Mouse (Mus musculus): ENCODE measurements around the gene Synpo2l. TPM values are rescaled to one million over a fixed set of nuclear protein-coding genes. Genes with fewer than 3 reads are reported as not detected.

Synpo2l gene
- 0.38 and 2.0 TPM in 2 replicates for polyA plus RNA-seq (2015; fragmentation: Nextera tagmentation; extraction: Ambion mirVana)

GRCm38 (mm10) chr14:20668154-20668810, at the start of gene Synpo2l:
TSS of gene Synpo2l (minus strand) at chr14:20668354.

DNA sequence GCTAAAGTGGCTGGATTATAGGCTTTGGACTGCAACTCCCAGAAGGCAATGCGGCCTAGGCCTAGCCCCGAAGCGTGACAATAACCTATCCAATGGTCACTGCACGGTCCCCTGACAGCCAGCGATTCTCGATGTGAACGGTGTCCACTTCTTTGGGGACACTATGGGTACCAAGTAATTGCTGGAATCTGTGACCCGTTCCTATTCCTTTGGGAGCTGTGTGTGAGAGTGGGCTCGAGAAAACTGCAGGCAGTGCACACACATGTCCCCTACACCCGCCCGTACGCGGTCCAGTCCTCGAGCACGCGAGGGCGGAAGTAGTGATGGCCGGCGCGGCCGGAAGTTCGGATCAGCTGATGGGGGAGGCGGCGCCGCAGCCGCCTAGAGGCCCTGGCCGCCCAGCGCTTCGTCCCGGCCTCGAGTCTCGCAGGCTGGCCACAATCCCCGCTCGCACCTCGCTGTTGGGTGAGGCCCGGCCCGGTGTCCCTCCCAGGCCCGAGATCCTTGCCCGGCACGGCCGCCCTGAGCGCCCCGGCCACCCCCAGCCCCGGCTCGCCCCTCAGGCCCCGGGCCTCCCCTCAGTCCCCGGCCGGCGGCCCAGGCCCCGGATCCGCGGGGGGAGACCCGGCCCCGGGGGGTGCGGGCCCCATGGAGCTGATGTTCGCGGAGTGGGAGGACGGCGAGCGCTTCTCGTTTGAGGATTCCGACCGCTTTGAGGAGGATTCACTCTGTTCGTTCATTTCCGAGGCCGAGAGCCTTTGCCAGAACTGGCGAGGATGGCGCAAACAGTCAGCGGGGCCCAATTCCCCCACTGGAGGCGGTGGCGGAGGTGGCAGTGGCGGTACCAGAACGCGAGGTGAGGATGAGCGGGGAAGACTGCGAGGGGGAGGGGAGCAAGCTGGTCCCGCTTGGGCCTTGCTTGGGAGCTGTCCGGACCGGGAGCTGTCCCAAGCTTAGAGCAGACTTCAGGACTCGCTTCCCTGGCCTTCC, 39.3 kb upstream of the Synpo2l start, which contains the start of gene Zswim8:
Gene Zswim8 (plus strand): TSS at position 352 of the 990 bp plus-strand sequence.

GRCm38 (mm10) chr14:20702741-20703381, 34.7 kb upstream of the Synpo2l start, which contains the start of gene Chchd1:
TSS of gene Chchd1 (plus strand) at chr14:20703006.

DNA sequence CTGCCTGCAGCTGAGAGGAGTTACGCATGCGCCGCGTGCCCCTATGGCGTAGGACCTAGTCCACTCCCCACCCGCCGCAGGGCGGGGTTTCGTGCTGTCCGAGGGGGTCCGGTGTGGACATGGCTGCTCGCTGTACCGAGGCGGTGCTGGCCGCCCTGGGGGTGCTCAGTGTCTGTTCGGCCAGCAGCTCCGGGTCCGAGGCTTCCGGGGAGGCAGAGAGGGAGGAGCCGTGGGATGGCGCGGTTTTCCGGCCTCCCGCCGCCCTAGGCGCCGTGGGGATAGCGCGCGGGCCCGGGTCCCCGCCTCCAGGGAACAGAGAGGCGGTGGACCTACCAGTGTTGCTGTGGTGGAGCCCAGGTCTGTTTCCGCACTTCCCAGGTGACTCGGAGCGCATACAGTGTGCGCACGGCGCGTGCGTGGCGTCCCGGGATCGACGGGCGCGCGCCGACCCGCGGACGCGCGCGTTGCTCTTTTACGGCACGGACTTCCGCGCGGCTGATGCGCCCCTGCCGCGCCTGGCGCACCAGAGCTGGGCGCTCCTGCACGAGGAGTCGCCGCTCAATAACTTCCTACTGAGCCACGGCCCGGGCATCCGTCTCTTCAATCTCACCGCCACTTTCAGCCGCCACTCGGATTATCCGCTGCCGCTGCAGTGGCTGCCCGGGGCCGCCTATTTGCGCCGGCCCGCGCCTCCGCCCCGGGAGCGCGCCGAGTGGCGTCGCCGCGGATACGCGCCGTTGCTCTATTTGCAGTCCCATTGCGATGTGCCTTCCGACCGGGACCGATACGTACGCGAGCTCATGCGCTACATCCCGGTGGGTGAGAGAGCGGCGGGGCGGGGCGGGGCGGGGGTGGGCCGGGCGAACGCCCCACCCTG, 27.0 kb upstream of the Synpo2l start, which contains the start of gene Fut11:
Gene Fut11 (plus strand): TSS at position 85 of the 877 bp plus-strand sequence.

GRCm38 (mm10) chr14:20674064-20674833, 6.1 kb upstream of the Synpo2l start, which contains the start of gene Sec24c:
TSS of gene Sec24c (plus strand) at chr14:20674308.

DNA sequence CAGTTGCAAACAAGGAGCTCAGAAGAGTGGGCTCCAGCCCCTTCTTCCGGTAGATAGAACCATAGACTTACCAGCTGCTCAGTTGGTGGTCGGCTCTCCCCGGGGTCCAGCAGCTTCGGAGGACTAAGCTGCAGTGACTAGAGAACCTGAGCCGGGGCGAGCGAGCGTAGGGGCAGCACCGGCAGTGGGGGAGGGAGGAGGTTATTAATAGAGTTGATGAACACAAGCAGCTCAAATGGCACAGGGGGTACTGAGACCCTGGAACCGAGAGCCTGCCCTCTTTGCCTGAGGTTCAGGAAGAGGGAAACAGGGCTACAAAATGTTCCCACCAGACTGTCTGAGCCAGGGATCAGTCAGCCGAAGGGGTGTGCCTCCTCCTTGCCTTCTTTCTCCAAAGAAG, 11.8 kb downstream of the Synpo2l start, which contains the start of gene Myoz1:
Gene Myoz1 (minus strand): TSS at position 180 of the 400 bp plus-strand sequence.

GRCm38 (mm10) chr14:20640644-20641437, 27.3 kb downstream of the Synpo2l start, which contains the start of gene Usp54:
TSS of gene Usp54 (minus strand) at chr14:20641063.

Small RNA genes lying within 50 kb of the gene (microRNA-seq; reads per million reads assigned to microRNA genes)
- not detected for gene Mir6946 (ENCODE audit: borderline replicate concordance, insufficient number of aligned reads)

Other genes with a start within 250 kb of the Synpo2l start
- gene Cfap70, start 216.1 kb downstream of the Synpo2l start, polyA plus RNA-seq (2015; fragmentation: Nextera tagmentation; extraction: Ambion mirVana): 1.4 and 1.7 TPM in 2 replicates
- gene Anxa7, start 188.2 kb downstream of the Synpo2l start, polyA plus RNA-seq (2015; fragmentation: Nextera tagmentation; extraction: Ambion mirVana): 43.4 and 69.8 TPM in 2 replicates
- 0.35 TPM in 2 replicates for gene Mss51, start 171.5 kb downstream of the Synpo2l start, polyA plus RNA-seq (2015; fragmentation: Nextera tagmentation; extraction: Ambion mirVana)
- 29.0 and 31.8 TPM in 2 replicates for gene Ppp3cb, start 121.8 kb downstream of the Synpo2l start, polyA plus RNA-seq (2015; fragmentation: Nextera tagmentation; extraction: Ambion mirVana)
- 2.5 and 3.9 TPM in 2 replicates for gene Usp54, start 27.3 kb downstream of the Synpo2l start, polyA plus RNA-seq (2015; fragmentation: Nextera tagmentation; extraction: Ambion mirVana)
- gene Myoz1, start 11.8 kb downstream of the Synpo2l start, polyA plus RNA-seq (2015; fragmentation: Nextera tagmentation; extraction: Ambion mirVana): 1.9 and 5.8 TPM in 2 replicates
- 30.9 and 45.5 TPM in 2 replicates for gene Sec24c, start 6.0 kb upstream of the Synpo2l start, polyA plus RNA-seq (2015; fragmentation: Nextera tagmentation; extraction: Ambion mirVana)
- 28.4 and 31.5 TPM in 2 replicates for gene Fut11, start 26.6 kb upstream of the Synpo2l start, polyA plus RNA-seq (2015; fragmentation: Nextera tagmentation; extraction: Ambion mirVana)
- gene Chchd1, start 34.7 kb upstream of the Synpo2l start, polyA plus RNA-seq (2015; fragmentation: Nextera tagmentation; extraction: Ambion mirVana): 344 and 686 TPM in 2 replicates
- gene Zswim8, start 39.2 kb upstream of the Synpo2l start, polyA plus RNA-seq (2015; fragmentation: Nextera tagmentation; extraction: Ambion mirVana): 15.8 and 20.1 TPM in 2 replicates
- gene Ndst2, start 66.2 kb upstream of the Synpo2l start, polyA plus RNA-seq (2015; fragmentation: Nextera tagmentation; extraction: Ambion mirVana): 13.2 and 18.0 TPM in 2 replicates
- 52.9 and 69.8 TPM in 2 replicates for gene Camk2g, start 125.7 kb upstream of the Synpo2l start, polyA plus RNA-seq (2015; fragmentation: Nextera tagmentation; extraction: Ambion mirVana)
- gene Plau, start 168.3 kb upstream of the Synpo2l start, polyA plus RNA-seq (2015; fragmentation: Nextera tagmentation; extraction: Ambion mirVana): 2.0 and 3.5 TPM in 2 replicates

Measured in adrenal gland, postnatal 0 days (tissue).